Mouse (Mus musculus): ENCODE data around the gene Oprl1. TPM values are rescaled to one million over a fixed set of nuclear protein-coding genes. Genes with fewer than 3 reads are reported as not detected.

Gene Oprl1
- 0.18 and 0.24 TPM in 2 replicates for polyA plus RNA-seq (2012; rRNA removed)

- no peak for DNase-seq (ENCODE audit: low spot score)
Observed at GRCm38 (mm10) chr2:181714903-181715326, at the start of gene Oprl1. TSS of gene Oprl1 (plus strand) at chr2:181715016.

- no peak for DNase-seq (ENCODE audit: low spot score)
Observed at GRCm38 (mm10) chr2:181670285-181670912, 44.4 kb upstream of the Oprl1 start.

DNA sequence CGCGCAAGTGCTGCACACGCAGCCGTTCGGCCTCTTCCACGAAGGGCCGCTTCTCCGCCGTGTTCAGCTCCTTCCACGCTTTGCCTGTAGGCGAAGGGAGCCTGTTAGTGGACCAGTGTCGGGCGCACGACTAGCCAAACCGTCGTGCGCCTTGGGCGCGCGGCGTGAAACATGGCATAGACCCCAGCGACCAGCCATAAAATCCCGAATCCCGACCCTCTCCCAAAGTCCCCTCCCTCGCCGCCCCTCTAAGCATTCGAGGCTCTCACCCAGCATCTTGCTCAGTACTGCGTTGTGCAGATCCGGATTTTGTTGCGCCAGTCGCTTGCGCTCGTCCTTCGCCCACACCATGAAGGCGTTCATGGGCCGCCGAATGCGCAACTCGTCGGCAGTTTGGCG, 43.9 kb upstream of the Oprl1 start:
- no peak for DNase-seq (ENCODE audit: low spot score)

- no peak for DNase-seq (ENCODE audit: low spot score)
Observed at GRCm38 (mm10) chr2:181671326-181671725, 43.5 kb upstream of the Oprl1 start, which contains the start of gene Sox18. TSS of gene Sox18 (minus strand) at chr2:181671640.

DNA sequence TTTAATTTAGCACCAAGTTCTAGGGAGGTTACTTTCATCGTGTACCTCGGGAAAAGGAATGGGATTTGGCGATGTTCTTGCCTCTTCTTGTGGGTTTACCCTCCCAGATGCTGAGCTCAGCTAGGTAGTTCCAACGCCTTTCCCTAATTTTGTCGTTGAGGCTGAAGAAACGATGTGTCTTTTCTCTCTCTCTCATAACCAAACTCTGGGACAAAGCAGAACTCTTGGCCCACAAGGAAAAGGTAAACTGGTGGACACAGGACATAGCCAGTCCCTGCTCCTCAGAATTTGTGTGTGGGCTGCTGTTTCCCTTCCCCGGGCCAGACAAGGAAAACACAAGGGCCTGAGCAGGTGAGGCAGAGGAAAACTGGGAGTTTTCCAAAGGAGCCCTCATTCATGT, 42.8 kb upstream of the Oprl1 start:
- DNase-seq (ENCODE audit: low spot score), result no peak

DNA sequence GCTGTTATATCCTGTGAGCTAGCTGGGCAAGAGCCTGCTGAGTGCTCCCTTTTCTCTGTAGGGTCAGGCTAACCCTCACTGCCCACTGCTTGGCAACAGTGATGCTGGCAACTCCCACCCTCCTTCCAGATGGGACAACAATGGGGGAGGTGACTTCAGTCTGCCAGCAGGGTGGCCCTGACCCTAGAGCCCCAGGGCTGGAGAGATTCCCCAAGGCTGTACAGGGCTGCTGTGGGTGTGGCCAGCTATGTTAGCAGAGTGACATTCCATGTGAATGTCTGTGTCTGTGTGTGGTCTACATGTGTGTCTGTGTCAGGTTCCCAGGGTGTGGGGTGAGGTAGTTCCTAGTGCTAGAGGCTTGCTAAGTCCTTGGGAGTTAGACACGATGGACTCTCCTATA, 41.3 kb upstream of the Oprl1 start:
- no peak for DNase-seq (ENCODE audit: low spot score)

- DNase-seq (ENCODE audit: low spot score), result no peak
Observed at GRCm38 (mm10) chr2:181674934-181675333, 39.9 kb upstream of the Oprl1 start.

GRCm38 (mm10) chr2:181675454-181675853, 39.4 kb upstream of the Oprl1 start:
- no peak for DNase-seq (ENCODE audit: low spot score)

GRCm38 (mm10) chr2:181676424-181676823, 38.4 kb upstream of the Oprl1 start:
- no peak for DNase-seq (ENCODE audit: low spot score)

DNA sequence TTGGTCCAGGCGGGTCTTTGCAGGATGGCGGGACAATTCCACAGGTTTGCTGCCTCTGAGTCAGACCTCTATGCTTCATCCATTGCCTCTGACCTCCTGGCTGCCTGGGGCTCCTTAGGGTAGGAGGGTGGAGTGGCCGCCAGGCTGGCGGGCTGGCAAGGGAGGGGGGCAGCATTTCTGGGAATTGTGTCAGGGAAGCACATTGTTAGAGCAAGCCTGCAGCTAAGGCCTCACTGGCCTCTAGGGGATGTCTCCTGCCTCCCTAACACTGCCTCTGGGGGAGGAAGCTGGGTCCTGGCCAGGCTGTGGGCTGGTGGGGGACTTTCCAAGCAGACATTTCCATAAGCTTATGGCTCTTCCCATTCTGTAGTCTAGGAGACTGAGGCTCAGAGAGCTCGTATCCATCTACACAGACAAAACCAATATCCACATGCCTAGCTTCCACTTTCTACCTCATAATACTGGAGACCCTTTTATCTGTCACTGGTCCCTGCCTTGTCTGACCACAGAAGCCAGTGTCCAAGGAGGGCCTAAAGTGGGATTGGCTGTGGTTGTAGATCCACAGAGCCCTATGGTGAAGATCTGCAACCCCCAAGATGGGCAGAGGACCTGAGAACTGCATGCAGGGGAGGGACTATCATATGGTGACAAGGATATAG, 37.6 kb upstream of the Oprl1 start:
- no peak for DNase-seq (ENCODE audit: low spot score)

- DNase-seq (ENCODE audit: low spot score), result no peak
Observed at GRCm38 (mm10) chr2:181677755-181678098, 37.1 kb upstream of the Oprl1 start.

DNA sequence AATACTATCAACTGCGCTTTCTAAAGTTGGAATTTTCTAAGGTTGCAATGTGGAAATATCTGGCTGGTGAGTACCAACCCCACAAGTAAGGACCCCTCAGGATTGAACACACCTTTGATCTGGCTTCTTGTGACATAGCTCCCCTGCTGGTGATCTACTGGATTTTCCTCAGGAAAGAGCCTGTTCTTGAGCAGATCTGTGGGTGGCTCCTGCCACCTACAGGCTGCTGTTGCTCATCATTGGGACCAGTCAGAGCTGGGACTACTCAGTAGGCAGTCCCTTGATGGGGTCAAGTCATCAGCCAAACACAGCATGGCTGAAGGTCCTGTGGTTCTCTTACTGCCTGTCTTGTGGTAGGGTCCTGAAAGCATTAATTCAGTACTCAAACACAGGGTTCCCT, 36.0 kb upstream of the Oprl1 start:
- no peak for DNase-seq (ENCODE audit: low spot score)

DNA sequence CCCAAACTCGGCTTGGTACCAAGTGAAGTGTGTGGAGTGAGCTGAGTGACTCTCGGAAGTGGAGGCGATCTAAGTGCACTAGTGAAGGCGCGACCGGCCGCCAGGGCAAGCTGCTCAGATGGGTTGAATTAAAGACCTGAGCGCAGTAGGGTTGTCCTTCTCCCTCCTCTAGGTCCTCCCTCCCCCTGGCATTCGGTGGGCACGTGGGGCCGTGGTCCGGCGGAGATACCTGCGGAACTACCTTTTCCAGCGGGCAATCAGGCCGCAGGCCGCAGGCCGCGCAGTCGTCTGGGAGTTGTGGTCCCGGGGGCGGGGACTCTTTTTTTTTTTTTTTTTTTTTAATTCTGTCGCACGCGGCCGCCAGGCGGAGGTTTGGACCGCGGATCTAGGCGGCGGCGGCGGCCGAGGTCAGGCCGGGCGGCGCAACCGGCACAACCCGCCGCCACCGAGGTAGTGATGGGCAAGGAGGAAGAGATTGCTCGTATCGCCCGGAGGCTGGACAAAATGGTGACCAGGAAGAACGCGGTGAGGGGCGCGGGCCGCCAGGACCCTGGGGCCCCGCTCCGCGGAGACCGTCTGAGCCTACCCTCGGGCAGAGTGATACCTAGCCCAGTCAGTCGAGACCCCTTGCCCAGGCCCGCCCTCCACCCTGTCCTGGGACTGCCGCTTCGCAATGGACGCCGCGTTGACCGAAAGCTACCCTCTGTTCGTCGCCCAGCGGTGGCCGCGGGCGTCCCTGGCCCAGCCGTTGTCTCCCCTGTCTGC, 34.7 kb upstream of the Oprl1 start, which contains the start of gene Tcea2:
TSS of gene Tcea2 (plus strand) at position 360 of the 765 bp plus-strand sequence.
- peak; percentile 65 for DNase-seq (ENCODE audit: low spot score)

DNA sequence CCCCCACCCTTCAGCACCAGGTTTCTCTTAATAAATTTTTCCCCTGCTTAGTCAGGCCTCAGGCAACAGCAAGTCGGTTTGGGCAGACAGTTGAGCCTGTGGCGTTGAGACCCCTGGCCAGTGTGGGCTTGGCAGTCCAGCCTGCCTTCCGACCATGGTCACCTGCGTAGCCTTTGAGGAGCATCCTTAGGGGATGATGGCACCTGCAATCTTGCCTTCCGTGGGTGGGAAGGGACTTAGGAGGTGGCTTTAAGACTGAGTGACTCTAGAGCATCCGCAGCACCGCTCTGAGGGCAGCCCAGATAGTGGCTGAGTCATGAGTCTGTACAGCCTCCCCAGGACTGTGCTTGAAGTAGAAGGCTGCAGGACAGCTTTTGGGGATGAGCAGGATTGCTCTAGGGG, 34.1 kb upstream of the Oprl1 start:
- DNase-seq (ENCODE audit: low spot score), result no peak

- no peak for DNase-seq (ENCODE audit: low spot score)
Observed at GRCm38 (mm10) chr2:181681978-181682377, 32.8 kb upstream of the Oprl1 start.

GRCm38 (mm10) chr2:181683381-181683780, 31.4 kb upstream of the Oprl1 start:
- DNase-seq (ENCODE audit: low spot score), result no peak

DNA sequence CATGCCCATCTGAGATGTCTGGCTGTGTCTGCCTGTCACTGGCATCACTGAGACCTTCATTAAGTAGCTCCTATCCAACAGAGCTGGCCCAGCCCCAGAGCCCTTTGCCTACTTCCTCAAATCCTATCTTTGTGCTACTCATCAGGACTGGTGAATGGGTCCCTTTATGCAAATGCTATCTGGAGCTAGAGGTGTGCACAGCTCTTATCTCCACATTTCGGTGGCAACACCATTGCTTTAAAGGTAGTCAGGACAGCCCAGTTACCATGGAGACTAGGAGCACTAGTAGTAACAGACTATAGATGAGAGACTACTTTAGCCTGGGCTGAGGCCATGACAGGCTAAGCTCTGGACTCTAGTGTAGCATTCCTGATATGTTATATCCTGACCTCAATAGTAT, 30.1 kb upstream of the Oprl1 start:
- no peak for DNase-seq (ENCODE audit: low spot score)

DNA sequence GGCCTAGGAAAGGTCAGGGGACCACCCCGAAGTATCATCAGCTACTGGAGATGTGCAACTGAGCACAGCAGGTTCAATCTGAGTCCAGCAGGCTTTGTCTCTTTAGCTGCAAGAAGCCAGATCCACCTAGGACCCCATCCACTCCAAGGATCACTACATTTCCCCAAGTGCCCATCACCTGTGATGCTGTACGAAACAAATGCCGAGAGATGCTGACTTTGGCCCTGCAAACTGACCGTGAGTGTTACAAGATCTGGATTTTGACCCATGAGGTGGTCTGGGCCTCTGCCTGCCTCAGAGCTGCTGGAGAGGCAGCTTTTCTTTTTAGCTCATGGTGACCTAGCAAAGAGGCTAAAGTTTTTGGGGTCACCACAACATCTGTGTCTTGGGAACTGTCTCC, 29.1 kb upstream of the Oprl1 start:
- no peak for DNase-seq (ENCODE audit: low spot score)

DNA sequence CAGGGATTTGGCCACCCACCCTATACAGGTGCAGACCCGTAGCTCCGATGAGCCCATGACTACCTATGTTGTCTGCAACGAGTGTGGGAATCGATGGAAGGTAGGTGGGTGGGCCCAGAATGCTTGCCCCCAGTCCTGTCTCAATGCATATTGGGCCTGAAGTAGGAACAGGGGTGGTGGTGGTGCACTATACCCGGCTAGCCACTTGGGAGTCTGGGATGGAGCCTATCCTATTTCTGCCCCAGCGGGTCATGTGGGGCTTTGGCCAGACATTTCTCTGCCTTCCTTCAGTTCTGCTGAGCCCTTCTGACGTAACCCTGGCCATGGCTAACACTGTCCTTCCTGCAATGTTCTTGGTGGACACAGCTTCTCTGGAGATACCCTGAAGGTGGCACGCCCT, 27.2 kb upstream of the Oprl1 start:
- DNase-seq (ENCODE audit: low spot score), result no peak

- DNase-seq (ENCODE audit: low spot score), result no peak
Observed at GRCm38 (mm10) chr2:181689466-181690160, 25.2 kb upstream of the Oprl1 start.

- DNase-seq (ENCODE audit: low spot score), result no peak
Observed at GRCm38 (mm10) chr2:181691083-181691482, 23.7 kb upstream of the Oprl1 start.

- DNase-seq (ENCODE audit: low spot score), result no peak
Observed at GRCm38 (mm10) chr2:181691571-181691970, 23.2 kb upstream of the Oprl1 start.

All from urinary bladder, adult 2 months (tissue).